In the genomic region with DNA sequence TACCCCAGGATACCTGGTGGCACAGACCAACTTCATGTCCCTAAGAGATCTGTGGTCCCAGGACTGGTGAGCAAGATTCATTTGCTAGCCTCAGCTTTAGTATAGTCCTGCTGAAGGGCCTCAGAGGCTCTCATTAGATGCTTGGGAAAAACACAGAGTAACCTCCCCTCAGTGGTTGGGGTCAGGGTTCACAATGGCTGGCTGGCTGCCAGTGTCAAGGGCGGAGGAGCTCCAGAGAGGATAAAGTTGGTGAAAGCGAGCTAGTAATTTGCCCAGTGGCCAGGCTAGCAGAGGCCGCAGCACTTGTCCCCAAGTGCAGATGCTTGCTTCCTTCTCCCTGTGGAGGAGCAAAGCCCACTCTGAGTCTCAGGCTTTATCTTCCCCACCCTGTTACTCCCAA, we compare ENCODE assay signal across 10 mouse cellular contexts.
A peak's percentile ranks its signal among the peaks of the same experiment; 100 is the strongest.
DNase-seq lines count a peak whose midpoint lies in the region; ATAC-seq lines count a peak whose summit lies in the region.
"Had no signal": no experiment of that assay in that cellular context is flagged by ENCODE, and none has a peak within 500 bp of the region (broad histone marks: within the 10 kb centered on the region; RNA-seq: fewer than 3 reads in every experiment).

No protein-coding gene starts in this region.

- no peak for ATAC-seq in hindbrain, embryonic 12.5 days (ENCODE audit: low FRiP score)
- peak; percentile 73; the same call in 1 of the 2 replicates for ATAC-seq in kidney, embryonic 14.5 days (ENCODE audit: low FRiP score, low TSS enrichment)
- ATAC-seq in midbrain, embryonic 13.5 days = peak; percentile 29; the same call in 1 of the 2 replicates
- ATAC-seq in erythroid progenitor cell, adult 5-6 weeks (replicated peaks; ENCODE audit: low FRiP score, poor library complexity, severe bottlenecking) = no peak

- intact Hi-C loops in heart, postnatal 25 days (cut with DNase I) = no loop called here

- peak; percentile 56 for DNase-seq in hindbrain, embryonic 10.5 days (ENCODE audit: low spot score)
- DNase-seq in embryonic facial prominence, embryonic 10.5 days (ENCODE audit: low spot score) = peak; percentile 33
- no peak for DNase-seq in heart, postnatal 25 days (ENCODE audit: low spot score)
- DNase-seq in gastrocnemius, adult 18-20 months (ENCODE audit: low spot score) = no peak
- DNase-seq: gastrocnemius, postnatal 14 days had no signal

- 34% methylated on average over 3 of the region's 3 CpGs for WGBS in hindbrain, embryonic 10.5 days
- WGBS in hindbrain, embryonic 12.5 days = 25% methylated on average over 3 of the region's 3 CpGs
- WGBS in embryonic facial prominence, embryonic 10.5 days = 42% methylated on average over 3 of the region's 3 CpGs
- 19% methylated on average over 3 of the region's 3 CpGs for WGBS in kidney, embryonic 14.5 days
- WGBS in midbrain, embryonic 13.5 days = 13% methylated on average over 3 of the region's 3 CpGs

- peaks cover 22% of the 10 kb centered on the region for H3K4me1 ChIP-seq in hindbrain, embryonic 10.5 days (replicated peaks)
- peaks cover 13% of the 10 kb centered on the region for H3K4me1 ChIP-seq in hindbrain, embryonic 12.5 days
- peaks cover 13% of the 10 kb centered on the region for H3K4me1 ChIP-seq in embryonic facial prominence, embryonic 10.5 days
- no peaks in the 10 kb centered on the region for H3K4me1 ChIP-seq in kidney, embryonic 14.5 days (ENCODE audit: control insufficient read depth, insufficient read depth, low read length)
- H3K4me1 ChIP-seq in midbrain, embryonic 13.5 days (replicated peaks) = peaks cover 19% of the 10 kb centered on the region

- H3K4me2 ChIP-seq in hindbrain, embryonic 12.5 days (replicated peaks) = no peak overlapping the region
- no peak overlapping the region for H3K4me2 ChIP-seq in kidney, embryonic 14.5 days (replicated peaks; ENCODE audit: low read depth, low read length)
- H3K4me2 ChIP-seq in midbrain, embryonic 13.5 days (replicated peaks) = no peak overlapping the region

- no peak overlapping the region for H3K9ac ChIP-seq in hindbrain, embryonic 12.5 days
- H3K9ac ChIP-seq in kidney, embryonic 14.5 days (ENCODE audit: low read depth, low read length) = no peak overlapping the region
- no peak overlapping the region for H3K9ac ChIP-seq in midbrain, embryonic 13.5 days (replicated peaks)

- peaks cover 10% of the 10 kb centered on the region; the same call in 1 of the 2 replicates for H3K27me3 ChIP-seq in hindbrain, embryonic 10.5 days (ENCODE audit: insufficient read depth, poor library complexity, severe bottlenecking)
- no peaks in the 10 kb centered on the region for H3K27me3 ChIP-seq in hindbrain, embryonic 12.5 days
- H3K27me3 ChIP-seq in embryonic facial prominence, embryonic 10.5 days (replicated peaks; ENCODE audit: low read depth, poor library complexity, severe bottlenecking) = peaks cover 14% of the 10 kb centered on the region; the same call in 1 of the 2 replicates
- H3K27me3 ChIP-seq in kidney, embryonic 14.5 days (ENCODE audit: control insufficient read depth, insufficient read depth, low read length) = peaks cover 7% of the 10 kb centered on the region; the same call in 1 of the 2 replicates
- 0 out of 2 replicates have a peak, but pooled peaks cover 4% of the 10 kb centered on the region for H3K27me3 ChIP-seq in midbrain, embryonic 13.5 days

- peak overlapping the region; percentile 46 for H3K27ac ChIP-seq in hindbrain, embryonic 10.5 days
- H3K27ac ChIP-seq in hindbrain, embryonic 12.5 days = no peak overlapping the region
- no peak overlapping the region for H3K27ac ChIP-seq in embryonic facial prominence, embryonic 10.5 days (replicated peaks)
- no peak overlapping the region for H3K27ac ChIP-seq in kidney, embryonic 14.5 days (ENCODE audit: low read depth, low read length)
- H3K27ac ChIP-seq in midbrain, embryonic 13.5 days = no peak overlapping the region
- H3K27ac ChIP-seq: macrophage had no signal

- no peaks in the 10 kb centered on the region for H3K9me3 ChIP-seq in hindbrain, embryonic 10.5 days
- H3K9me3 ChIP-seq in hindbrain, embryonic 12.5 days (replicated peaks) = no peaks in the 10 kb centered on the region
- no peaks in the 10 kb centered on the region for H3K9me3 ChIP-seq in embryonic facial prominence, embryonic 10.5 days
- H3K9me3 ChIP-seq in kidney, embryonic 14.5 days (ENCODE audit: control insufficient read depth, low read length) = no peaks in the 10 kb centered on the region
- H3K9me3 ChIP-seq in midbrain, embryonic 13.5 days = no peaks in the 10 kb centered on the region

- H3K36me3 ChIP-seq in hindbrain, embryonic 10.5 days = no peaks in the 10 kb centered on the region
- no peaks in the 10 kb centered on the region for H3K36me3 ChIP-seq in hindbrain, embryonic 12.5 days
- no peaks in the 10 kb centered on the region for H3K36me3 ChIP-seq in embryonic facial prominence, embryonic 10.5 days (replicated peaks)
- no peaks in the 10 kb centered on the region for H3K36me3 ChIP-seq in kidney, embryonic 14.5 days (ENCODE audit: control insufficient read depth, insufficient read depth, low read length)
- H3K36me3 ChIP-seq in midbrain, embryonic 13.5 days = no peaks in the 10 kb centered on the region

- no peak overlapping the region for H3K4me3 ChIP-seq in hindbrain, embryonic 10.5 days
- H3K4me3 ChIP-seq in hindbrain, embryonic 12.5 days = no peak overlapping the region
- no peak overlapping the region for H3K4me3 ChIP-seq in embryonic facial prominence, embryonic 10.5 days
- no peak overlapping the region for H3K4me3 ChIP-seq in kidney, embryonic 14.5 days (ENCODE audit: low read length)
- no peak overlapping the region for H3K4me3 ChIP-seq in midbrain, embryonic 13.5 days (replicated peaks)

Comparison
In these comparisons a context has a peak if more than half of its experiments do, and no peak if none do; other contexts are left out.
1. DNase-seq: peak in hindbrain, embryonic 10.5 days (single experiment) and embryonic facial prominence, embryonic 10.5 days (single experiment); none in heart, postnatal 25 days (single experiment) and gastrocnemius, adult 18-20 months (single experiment).
2. ATAC-seq: peak in kidney, embryonic 14.5 days (single experiment) and midbrain, embryonic 13.5 days (single experiment); none in hindbrain, embryonic 12.5 days (single experiment) and erythroid progenitor cell, adult 5-6 weeks (single experiment).